Mouse (Mus musculus) lung, adult 18-20 months (tissue): Measurements from ENCODE around the gene Gm21764.
"Not testable (repeated sequence)": the region's sequence is repeated elsewhere in the genome, so short reads cannot be mapped to it uniquely, and the experiment has no call there.

Source experiments
- DNase-seq, 2 experiments: peaks; one replicate each; pipeline ENCODE4 v3.0.0; 2022; ENCODE audit warnings: mixed read lengths in 2 of 2

Gene Gm21764

DNA sequence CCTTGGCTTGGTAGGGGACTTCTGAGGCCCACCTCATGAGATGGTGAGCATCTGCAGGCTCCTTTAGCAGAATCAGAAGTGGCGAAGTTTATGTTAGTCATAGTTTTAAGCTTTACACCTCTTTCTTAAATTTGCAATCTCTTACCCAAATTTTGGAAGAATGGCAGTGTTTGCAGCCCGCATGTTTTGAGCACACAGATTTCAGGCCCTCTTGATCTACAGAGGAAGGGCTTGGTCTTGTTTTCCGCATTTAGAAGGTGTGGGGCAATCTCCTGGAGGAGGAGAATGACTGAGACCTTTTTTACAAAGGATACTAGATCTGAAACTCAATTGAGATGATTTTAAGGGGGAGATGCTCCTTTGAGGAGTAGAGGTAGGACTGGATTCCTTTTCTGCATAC is at the start of gene Gm21764:
Gene Gm21764, minus strand, starts transcription at position 101 of the 400 bp plus-strand sequence.
- not testable (repeated sequence) for DNase-seq

DNA sequence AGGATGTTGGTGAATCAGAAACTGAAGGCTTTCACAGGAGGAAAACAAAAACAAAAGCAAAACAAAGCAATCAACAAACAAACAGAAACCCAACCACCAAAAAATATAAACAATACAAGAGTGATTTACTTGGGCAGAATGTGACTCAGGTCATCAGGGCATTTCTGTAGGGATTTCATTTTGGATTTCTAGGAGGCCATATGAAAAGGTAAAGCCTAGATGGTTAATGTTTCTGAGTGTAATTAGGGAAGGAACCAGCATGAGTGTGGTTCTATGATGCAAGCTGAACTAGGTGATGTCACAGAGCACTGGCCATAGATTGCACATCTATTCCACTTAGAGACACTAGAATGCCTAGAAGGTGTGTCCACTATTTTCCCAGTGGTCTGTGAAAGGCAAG is 27.2 kb upstream of the Gm21764 start, which contains the start of gene Ssty1:
Gene Ssty1, plus strand, starts transcription at position 301 of the 400 bp plus-strand sequence.
- not testable (repeated sequence) for DNase-seq
